Mouse (Mus musculus): ENCODE data around the gene Fgf12. TPM values are rescaled to one million over a fixed set of nuclear protein-coding genes. Genes with fewer than 3 reads are reported as not detected.

Gene Fgf12
- total and polyA plus RNA-seq, 2 experiments from 2014 or later, result 5.2 to 44.8 TPM

DNA sequence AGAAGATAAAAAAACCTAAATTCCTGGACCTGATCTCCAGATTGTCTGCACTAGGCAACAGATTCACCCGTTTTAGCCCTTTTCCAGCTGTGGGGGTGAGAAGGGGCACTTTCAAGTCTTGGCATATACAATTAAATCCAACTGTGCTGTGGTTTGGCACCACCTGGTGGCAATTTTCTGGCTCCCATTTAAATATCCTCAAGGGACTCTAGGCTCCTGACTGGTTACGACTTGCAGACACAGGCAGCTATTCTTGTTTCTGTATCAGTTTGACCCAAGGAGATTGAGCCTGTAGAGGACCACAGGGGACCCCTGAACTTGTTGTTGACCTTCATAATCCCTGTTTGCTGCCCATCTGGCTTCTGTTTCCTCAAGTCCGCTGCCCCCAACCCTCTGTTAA, 141.9 kb downstream of the Fgf12 start:
- ATAC-seq (ENCODE audit: insufficient read depth, low read depth) (no peak), DNase-seq (ENCODE audit: low spot score) (peak; percentile 12)
- no peaks in the 10 kb centered on the region for H3K27me3 ChIP-seq (ENCODE audit: control insufficient read depth, insufficient read depth, low read length)
- H3K4me1 ChIP-seq (ENCODE audit: control insufficient read depth, insufficient read depth), result no peaks in the 10 kb centered on the region
- no peak overlapping the region for H3K9ac ChIP-seq (replicated peaks; ENCODE audit: low read depth, low read length)
- H3K27ac ChIP-seq (ENCODE audit: low read depth), result no peak overlapping the region
- 17% methylated on average over 3 of the region's 3 CpGs for WGBS
- no peak overlapping the region for H3K4me3 ChIP-seq (ENCODE audit: low read depth, low read length)
- H3K36me3 ChIP-seq (replicated peaks; ENCODE audit: control insufficient read depth, insufficient read depth, low read length), result no peaks in the 10 kb centered on the region
- no peak for TF ChIP-seq EP300 (IDR thresholded peaks at IDR 0.05; ENCODE audit: low read depth)
- TF ChIP-seq CTCF (IDR thresholded peaks at IDR 0.05; ENCODE audit: low read depth), result peak; percentile 46
- no peaks in the 10 kb centered on the region for H3K9me3 ChIP-seq (replicated peaks; ENCODE audit: control insufficient read depth, low read length)
- no peak overlapping the region for H3K4me2 ChIP-seq (ENCODE audit: low read depth, low read length)

- Histone ChIP-seq H3K9me3 (replicated peaks; ENCODE audit: control insufficient read depth, low read length) (no peaks in the 10 kb centered on the region), H3K27ac (ENCODE audit: low read depth) (no peak overlapping the region), H3K36me3 (replicated peaks; ENCODE audit: control insufficient read depth, insufficient read depth, low read length) (no peaks in the 10 kb centered on the region), H3K4me2 (ENCODE audit: low read depth, low read length) (no peak overlapping the region), H3K9ac (replicated peaks; ENCODE audit: low read depth, low read length) (no peak overlapping the region), H3K27me3 (ENCODE audit: control insufficient read depth, insufficient read depth, low read length) (no peaks in the 10 kb centered on the region), H3K4me3 (ENCODE audit: low read depth, low read length) (no peak overlapping the region), H3K4me1 (ENCODE audit: control insufficient read depth, insufficient read depth) (no peaks in the 10 kb centered on the region)
- DNase-seq (ENCODE audit: low spot score), result no peak
- WGBS, result 64% methylated on average over 1 of the region's 1 CpGs
- no peak for ATAC-seq (ENCODE audit: insufficient read depth, low read depth)
- TF ChIP-seq EP300 (IDR thresholded peaks at IDR 0.05; ENCODE audit: low read depth), result no peak
- no peak for TF ChIP-seq CTCF (IDR thresholded peaks at IDR 0.05; ENCODE audit: low read depth)
These were observed 149.7 kb downstream of the Fgf12 start for GRCm38 (mm10) chr16:28603155-28603554.

GRCm38 (mm10) chr16:28601723-28602122, 151.1 kb downstream of the Fgf12 start:
- H3K27me3 ChIP-seq (ENCODE audit: control insufficient read depth, insufficient read depth, low read length), result no peaks in the 10 kb centered on the region
- no peak overlapping the region for H3K27ac ChIP-seq (ENCODE audit: low read depth)
- no peaks in the 10 kb centered on the region for H3K36me3 ChIP-seq (replicated peaks; ENCODE audit: control insufficient read depth, insufficient read depth, low read length)
- H3K4me3 ChIP-seq (ENCODE audit: low read depth, low read length), result no peak overlapping the region
- no peak overlapping the region for H3K4me2 ChIP-seq (ENCODE audit: low read depth, low read length)
- ATAC-seq (ENCODE audit: insufficient read depth, low read depth) (no peak), DNase-seq (ENCODE audit: low spot score) (no peak)
- no peak overlapping the region for H3K9ac ChIP-seq (replicated peaks; ENCODE audit: low read depth, low read length)
- no peaks in the 10 kb centered on the region for H3K9me3 ChIP-seq (replicated peaks; ENCODE audit: control insufficient read depth, low read length)
- H3K4me1 ChIP-seq (ENCODE audit: control insufficient read depth, insufficient read depth), result no peaks in the 10 kb centered on the region
- WGBS, result 56% methylated on average over 4 of the region's 4 CpGs
- TF ChIP-seq EP300 (IDR thresholded peaks at IDR 0.05; ENCODE audit: low read depth) (no peak), CTCF (IDR thresholded peaks at IDR 0.05; ENCODE audit: low read depth) (no peak)

DNA sequence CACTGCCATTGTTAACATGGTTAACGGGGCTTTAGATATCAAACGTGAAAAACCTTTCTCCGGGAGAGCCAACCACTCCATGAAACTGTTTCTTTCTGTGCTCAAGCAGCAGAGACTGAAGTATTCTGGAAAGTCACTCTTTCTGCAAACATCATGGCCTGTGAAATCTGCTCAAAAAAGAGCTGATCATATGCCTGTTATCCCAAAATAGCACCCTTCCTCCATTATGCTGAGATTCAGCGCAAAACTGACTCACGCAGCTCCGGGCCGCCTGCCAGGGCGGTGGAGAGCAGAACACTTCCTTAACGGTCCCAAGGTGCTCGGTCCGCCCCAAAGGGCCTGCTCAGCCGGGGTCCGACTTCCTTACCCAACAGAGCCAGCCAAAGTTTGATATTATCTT, 156.8 kb downstream of the Fgf12 start:
- H3K27ac ChIP-seq (ENCODE audit: low read depth), result no peak overlapping the region
- H3K4me1 ChIP-seq (ENCODE audit: control insufficient read depth, insufficient read depth), result no peaks in the 10 kb centered on the region
- H3K9me3 ChIP-seq (replicated peaks; ENCODE audit: control insufficient read depth, low read length), result no peaks in the 10 kb centered on the region
- H3K4me3 ChIP-seq (ENCODE audit: low read depth, low read length), result no peak overlapping the region
- TF ChIP-seq EP300 (IDR thresholded peaks at IDR 0.05; ENCODE audit: low read depth) (no peak), CTCF (IDR thresholded peaks at IDR 0.05; ENCODE audit: low read depth) (no peak)
- H3K4me2 ChIP-seq (ENCODE audit: low read depth, low read length), result no peak overlapping the region
- ATAC-seq (ENCODE audit: insufficient read depth, low read depth) (no peak), DNase-seq (ENCODE audit: low spot score) (no peak)
- H3K36me3 ChIP-seq (replicated peaks; ENCODE audit: control insufficient read depth, insufficient read depth, low read length), result no peaks in the 10 kb centered on the region
- H3K9ac ChIP-seq (replicated peaks; ENCODE audit: low read depth, low read length), result no peak overlapping the region
- WGBS, result 65% methylated on average over 13 of the region's 13 CpGs
- 0 out of 2 replicates have a peak, but pooled peaks cover 2% of the 10 kb centered on the region for H3K27me3 ChIP-seq (ENCODE audit: control insufficient read depth, insufficient read depth, low read length)

DNA sequence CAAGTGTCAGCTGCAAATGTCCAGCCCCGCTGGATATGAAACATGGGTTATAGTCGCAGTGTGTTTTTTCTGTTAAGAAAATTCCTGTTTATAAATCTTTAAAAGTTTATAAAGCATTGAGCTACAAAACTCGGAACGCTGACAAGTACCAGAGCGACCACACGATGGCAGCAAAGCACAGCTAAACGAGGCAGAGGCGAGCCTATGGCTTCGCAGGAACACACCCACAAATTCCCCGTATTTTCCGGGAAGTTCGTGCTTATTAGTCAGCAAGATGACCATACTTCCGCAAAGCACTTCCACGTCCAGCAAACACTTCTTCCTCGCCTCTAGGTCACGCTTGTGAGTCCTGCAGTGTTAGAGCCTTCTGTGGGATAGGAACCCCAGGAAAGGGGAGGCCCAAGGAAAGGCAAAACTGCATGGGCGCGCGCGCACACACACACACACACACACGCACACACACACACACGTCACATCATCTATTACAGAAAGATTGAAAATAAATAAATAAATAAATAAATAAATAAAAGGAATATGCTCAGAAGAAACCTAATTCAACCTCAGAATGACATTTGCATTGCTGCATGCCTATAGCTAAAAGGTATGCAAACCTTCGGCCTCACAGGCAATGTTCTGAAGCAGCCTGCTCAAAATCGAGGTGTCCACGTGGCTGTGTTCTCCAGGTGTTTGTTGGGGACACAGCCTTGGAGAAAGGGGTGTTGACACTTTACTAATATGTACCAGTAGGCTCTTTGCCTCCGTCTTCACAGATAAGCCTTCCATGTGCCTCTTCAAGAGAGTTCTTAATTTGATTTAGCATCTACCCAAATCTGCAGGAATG, 159.6 kb downstream of the Fgf12 start:
- ATAC-seq (ENCODE audit: insufficient read depth, low read depth) (0 out of 2 replicates have a peak, but pooled peaks have one; percentile 41), DNase-seq (ENCODE audit: low spot score) (peak; percentile 42)
- TF ChIP-seq CTCF (IDR thresholded peaks at IDR 0.05; ENCODE audit: low read depth) (peak; percentile 78), EP300 (IDR thresholded peaks at IDR 0.05; ENCODE audit: low read depth) (no peak)
- Histone ChIP-seq H3K9me3 (replicated peaks; ENCODE audit: control insufficient read depth, low read length) (no peaks in the 10 kb centered on the region), H3K27me3 (ENCODE audit: control insufficient read depth, insufficient read depth, low read length) (0 out of 2 replicates have a peak, but pooled peaks cover 2% of the 10 kb centered on the region), H3K36me3 (replicated peaks; ENCODE audit: control insufficient read depth, insufficient read depth, low read length) (no peaks in the 10 kb centered on the region), H3K4me3 (ENCODE audit: low read depth, low read length) (no peak overlapping the region; the same call in 1 of the 2 replicates), H3K4me1 (ENCODE audit: control insufficient read depth, insufficient read depth) (no peaks in the 10 kb centered on the region), H3K9ac (replicated peaks; ENCODE audit: low read depth, low read length) (no peak overlapping the region), H3K4me2 (ENCODE audit: low read depth, low read length) (peak overlapping the region; percentile 52), H3K27ac (ENCODE audit: low read depth) (no peak overlapping the region)
- WGBS, result 25% methylated on average over 26 of the region's 26 CpGs
